Mouse (Mus musculus) liver, adult 2 months (tissue): ENCODE measurements around the gene Zc3h12c.

Experiments
- CTCF ChIP-seq: fragments of 200-500 bp; IDR thresholded peaks from 2 replicates; pipeline ENCODE4 v1.5.1; 2011; ENCODE audit warnings: low read depth, low read length, control low read depth
- POLR2A ChIP-seq: fragments of 200-500 bp; IDR thresholded peaks from 2 replicates; pipeline ENCODE4 v1.6.1; 2011; ENCODE audit warnings: low read length, control low read depth; ENCODE audit not compliant: insufficient read depth; ENCODE audit errors: extremely low read depth

- TF ChIP-seq CTCF (no peak), POLR2A (no peak)
Observed at GRCm38 (mm10) chr9:52193851-52194250, 25.5 kb upstream of the Zc3h12c start.
